Mouse (Mus musculus): ENCODE results near the gene Fgf5.

GRCm38 (mm10) chr5:98255760-98256490, 1.9 kb downstream of the Fgf5 start:
- TF ChIP-seq POLR2A (IDR thresholded peaks at IDR 0.05; ENCODE audit: borderline replicate concordance, insufficient read depth, low read length), result no peak
- no peak for TF ChIP-seq CTCF (IDR thresholded peaks at IDR 0.05; ENCODE audit: borderline replicate concordance, insufficient read depth, low read depth, low read length)

Measured in cerebellum, adult 2 months (tissue).